Mouse (Mus musculus) T-cell, adult 2 months (primary cell): ENCODE results near the gene Lmtk2.

ENCODE experiments used
- DNase-seq: peaks from one replicate; pipeline ENCODE4 v3.0.0; 2022; ENCODE audit warnings: low spot score

The Lmtk2 gene

GRCm38 (mm10) chr5:144178216-144178615, 78.0 kb downstream of the Lmtk2 start:
- no peak for DNase-seq

GRCm38 (mm10) chr5:144181249-144181648, 81.0 kb downstream of the Lmtk2 start:
- no peak for DNase-seq

- DNase-seq: no peak
Measured at GRCm38 (mm10) chr5:144182542-144183247, 82.5 kb downstream of the Lmtk2 start.

DNA sequence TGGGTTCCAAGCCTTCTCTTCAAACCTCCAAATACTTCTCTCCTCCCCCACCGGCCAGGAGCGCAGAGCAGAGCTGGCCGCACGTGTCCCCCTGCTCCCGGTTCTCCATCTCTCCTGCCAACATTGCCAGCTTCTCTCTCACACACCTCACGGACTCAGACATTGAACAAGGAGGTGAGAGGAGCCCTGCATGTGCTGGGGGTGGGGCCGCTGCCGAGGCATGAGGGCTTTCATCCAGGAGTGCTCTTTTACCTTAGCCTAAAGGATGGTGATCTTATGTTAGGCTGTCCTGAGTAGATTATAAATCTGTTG, 83.0 kb downstream of the Lmtk2 start:
- no peak for DNase-seq

GRCm38 (mm10) chr5:144183647-144184335, 83.6 kb downstream of the Lmtk2 start:
- no peak for DNase-seq

GRCm38 (mm10) chr5:144184350-144185045, 84.3 kb downstream of the Lmtk2 start:
- DNase-seq: no peak

- no peak for DNase-seq
Measured at GRCm38 (mm10) chr5:144188422-144188821, 88.2 kb downstream of the Lmtk2 start.

DNA sequence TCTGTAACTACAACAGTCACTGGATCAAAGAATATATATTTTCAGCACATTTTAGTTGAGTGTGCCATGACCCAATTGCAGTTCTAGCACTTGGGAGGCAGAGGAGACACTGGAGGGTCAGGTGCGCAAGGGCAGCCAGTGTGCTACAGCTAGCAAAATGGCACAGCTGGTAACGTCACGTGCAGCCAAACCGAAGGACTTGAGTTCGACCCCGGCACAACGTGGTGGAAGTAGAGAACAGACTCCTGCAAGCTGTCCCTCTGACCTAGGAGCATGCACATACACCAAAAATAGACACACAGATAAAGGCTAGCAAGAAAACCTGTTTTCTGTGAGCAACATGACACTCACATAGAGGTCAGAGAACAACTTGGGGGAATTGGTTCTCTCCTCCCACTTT, 89.1 kb downstream of the Lmtk2 start:
- no peak for DNase-seq

- peak; percentile 41 for DNase-seq
Measured at GRCm38 (mm10) chr5:144189950-144190583, 89.8 kb downstream of the Lmtk2 start, which contains the start of gene Bhlha15. TSS of gene Bhlha15 (plus strand) at chr5:144190286.

- DNase-seq: no peak
Measured at GRCm38 (mm10) chr5:144191026-144191425, 90.8 kb downstream of the Lmtk2 start.

- DNase-seq: no peak
Measured at GRCm38 (mm10) chr5:144192673-144193072, 92.4 kb downstream of the Lmtk2 start.

DNA sequence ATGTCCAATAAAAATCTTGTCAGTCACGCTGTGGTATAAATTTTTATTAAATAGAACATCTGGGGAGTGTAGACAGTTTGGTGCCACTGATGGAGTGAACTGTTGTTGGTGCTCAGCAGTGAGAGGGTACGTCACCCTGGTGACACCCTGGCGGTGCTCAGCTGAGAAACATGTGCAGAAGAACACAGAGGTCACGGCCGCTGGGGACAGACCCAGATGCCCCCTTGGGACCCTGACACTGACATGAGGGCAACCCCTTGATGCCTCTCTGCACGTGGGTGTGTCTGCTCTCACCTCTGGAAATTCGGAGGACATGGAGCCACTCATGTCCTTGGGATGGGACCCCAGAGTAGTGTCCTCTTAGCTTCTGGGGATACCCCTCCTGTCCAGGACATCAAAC, 94.2 kb downstream of the Lmtk2 start:
- no peak for DNase-seq

DNA sequence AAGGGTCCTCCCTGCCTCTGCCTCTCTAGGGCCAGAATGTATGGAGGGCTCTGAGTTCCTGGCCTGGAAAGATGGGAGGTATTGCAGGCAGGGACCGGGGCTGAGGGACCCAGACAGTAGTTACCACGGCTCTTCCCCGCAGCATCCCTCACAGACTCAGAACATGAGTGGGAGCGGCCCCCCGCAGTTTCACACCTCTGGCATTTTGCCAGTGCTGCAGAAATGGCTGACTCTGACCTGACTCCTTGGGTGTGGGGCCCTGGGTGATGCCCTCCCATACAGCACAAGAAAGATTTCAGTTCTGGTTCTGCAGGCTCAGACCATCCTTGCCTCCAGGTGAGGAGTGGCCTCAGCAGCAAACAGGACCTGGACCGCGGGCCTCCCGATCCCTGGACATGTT, 95.3 kb downstream of the Lmtk2 start:
- DNase-seq: no peak

DNA sequence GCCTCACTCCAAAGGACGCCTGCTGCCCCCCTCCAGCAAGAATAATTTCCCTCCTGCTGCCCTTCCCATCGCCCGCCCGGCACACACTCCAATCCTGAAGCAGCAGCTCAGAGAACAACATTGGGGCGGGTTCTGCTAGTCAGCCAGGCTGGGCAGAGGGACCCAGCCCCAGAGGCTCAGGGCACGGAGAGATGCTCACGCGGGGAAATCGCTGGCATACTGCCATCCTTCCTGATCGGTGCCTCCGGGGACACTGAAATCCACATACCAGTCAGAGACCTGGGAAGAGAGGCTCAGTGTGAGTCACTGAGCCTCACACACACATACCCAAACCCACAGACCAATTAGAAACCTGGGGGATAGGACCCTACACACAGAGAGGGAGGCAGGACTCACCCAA, 100.4 kb downstream of the Lmtk2 start:
- no peak for DNase-seq

GRCm38 (mm10) chr5:144202430-144202829, 102.2 kb downstream of the Lmtk2 start:
- DNase-seq: no peak

DNA sequence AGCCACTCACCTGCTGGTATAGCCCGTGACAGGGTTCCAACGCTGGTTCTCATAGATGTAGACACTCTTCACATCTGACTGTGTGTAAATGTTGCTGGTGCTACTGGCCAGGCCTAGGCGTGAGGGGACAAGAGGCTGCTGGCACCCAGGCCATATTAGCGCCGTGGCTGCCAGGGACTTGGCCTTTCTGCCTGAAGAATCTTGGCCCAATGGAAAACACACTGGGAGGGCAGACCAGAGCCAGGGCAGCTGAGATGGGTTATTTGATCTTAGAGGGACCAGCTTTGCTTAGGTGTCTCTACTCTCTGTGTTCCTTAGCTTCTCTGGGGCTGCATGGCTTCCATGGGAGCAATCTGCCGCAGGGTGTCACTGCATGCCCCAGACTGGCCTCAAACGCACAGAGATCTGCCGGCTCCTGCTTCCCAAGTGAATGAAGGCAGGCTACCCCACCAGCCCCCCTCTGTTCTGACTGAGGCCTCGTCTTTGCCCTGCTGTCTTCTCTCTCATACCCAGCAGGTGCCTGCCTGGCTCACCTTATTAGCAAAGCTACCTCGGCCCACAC, 103.2 kb downstream of the Lmtk2 start:
- DNase-seq: no peak

DNA sequence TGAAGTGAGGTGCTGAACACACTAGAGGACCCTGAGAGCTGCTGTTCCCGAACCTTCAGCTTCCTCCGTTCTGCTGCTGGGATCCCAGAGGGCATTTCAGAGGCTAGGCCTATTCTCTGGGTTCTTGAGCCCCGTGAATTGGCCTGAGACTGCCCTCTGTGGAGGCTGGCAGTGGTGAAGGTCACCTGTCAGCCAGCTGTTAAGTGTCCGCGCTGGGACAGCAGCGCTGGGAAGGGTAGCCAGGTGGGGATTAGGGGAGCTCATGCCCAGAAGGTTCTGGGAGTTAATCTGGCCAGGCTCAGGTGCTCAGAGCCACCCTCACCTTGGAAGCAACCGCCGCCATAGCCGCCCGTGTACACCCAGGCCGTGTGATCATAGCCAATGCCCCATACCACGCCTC, 104.1 kb downstream of the Lmtk2 start:
- DNase-seq: no peak

DNA sequence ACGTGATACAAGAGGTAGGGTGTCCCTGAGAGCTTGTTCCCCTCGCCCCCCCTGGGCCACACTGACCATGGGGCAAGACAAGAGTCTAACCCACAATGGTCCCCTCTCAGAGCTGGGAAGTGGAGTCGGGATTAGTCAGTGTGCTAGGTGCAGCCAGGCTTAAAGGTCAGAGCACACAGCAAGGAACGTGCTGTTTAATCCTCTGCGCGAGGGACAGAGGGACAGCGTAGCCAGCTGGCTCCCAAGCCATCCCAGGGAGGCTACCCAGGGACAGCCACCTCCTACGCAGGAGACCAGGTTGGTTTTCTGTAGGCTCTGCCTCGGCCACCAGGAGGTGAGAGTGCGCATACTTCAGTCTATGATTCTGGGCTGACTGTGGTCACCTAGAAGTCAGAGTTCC, 104.7 kb downstream of the Lmtk2 start:
- DNase-seq: no peak

DNA sequence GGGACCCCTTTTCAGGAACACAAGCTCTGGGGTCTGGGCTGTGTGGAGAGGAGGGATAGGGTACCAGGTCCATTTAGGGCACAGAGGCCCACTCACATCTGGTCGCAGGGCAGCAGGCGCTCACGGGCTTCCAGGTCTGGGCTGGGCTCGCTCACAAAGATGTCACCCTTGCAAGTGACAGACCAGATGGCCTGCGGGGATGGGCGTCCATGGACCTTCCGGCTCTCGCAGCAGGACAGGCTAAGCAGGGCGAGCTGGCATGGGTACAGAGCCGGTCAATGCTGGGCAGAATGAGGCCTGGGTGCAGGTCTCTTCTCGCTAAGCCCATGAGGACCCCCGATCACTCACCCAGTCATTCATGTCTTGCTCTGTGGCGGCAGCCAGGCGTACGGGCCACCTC, 105.8 kb downstream of the Lmtk2 start:
- DNase-seq: no peak

- no peak for DNase-seq
Measured at GRCm38 (mm10) chr5:144207478-144207877, 107.2 kb downstream of the Lmtk2 start.

DNA sequence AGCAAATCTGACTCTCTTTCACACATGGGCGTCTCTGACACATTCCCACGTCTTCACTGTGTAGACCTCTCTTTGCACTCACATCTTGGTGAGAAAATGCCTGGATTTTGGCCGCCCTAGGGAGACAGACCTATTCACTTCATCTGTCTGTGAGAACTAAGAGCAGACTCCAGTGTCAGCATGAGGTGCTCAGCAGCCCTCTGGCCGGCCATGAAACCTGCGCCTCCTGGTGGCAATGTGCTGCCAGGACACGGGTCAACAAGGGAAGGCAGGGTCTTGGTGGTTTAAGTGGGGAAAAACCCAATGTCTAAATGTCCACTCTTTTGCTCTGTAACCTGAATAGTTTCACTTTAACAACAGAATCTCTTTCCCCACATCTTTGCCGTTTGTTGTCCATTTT, 114.2 kb downstream of the Lmtk2 start:
- DNase-seq: peak; percentile 47

DNA sequence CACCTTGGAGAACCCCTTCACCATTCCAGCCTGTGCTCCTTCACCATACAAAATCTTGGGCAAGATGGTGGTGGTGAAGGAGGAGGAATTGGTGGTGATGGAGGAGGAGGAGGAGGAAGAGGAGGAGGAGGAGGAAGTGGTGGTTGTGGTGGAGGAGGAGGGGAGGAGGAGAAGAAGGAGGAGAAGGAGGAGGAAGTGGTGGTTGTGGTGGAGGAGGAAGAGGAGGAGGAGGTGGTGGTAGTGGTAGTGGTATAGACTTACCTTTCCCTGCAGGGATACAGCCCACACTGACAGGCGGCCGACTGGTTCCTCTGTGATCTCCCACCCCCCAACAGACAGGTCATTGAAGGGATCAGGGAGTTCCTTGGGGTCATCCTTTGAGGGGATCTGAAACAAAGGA, 115.8 kb downstream of the Lmtk2 start:
- no peak for DNase-seq

- no peak for DNase-seq
Measured at GRCm38 (mm10) chr5:144218061-144218460, 117.8 kb downstream of the Lmtk2 start.
